Mouse (Mus musculus) C2C12 (cell line): Measurements from ENCODE around the gene Nkx2-4.

ENCODE experiments used
- CEBPB ChIP-seq: IDR thresholded peaks from one replicate; pipeline ENCODE4 v1.6.1; 2011; ENCODE audit warnings: low read depth, mild to moderate bottlenecking, control low read depth, moderate library complexity
- CTCF ChIP-seq: IDR thresholded peaks from one replicate; pipeline ENCODE4 v1.5.1; 2011; ENCODE audit not compliant: control insufficient read depth, insufficient read depth, insufficient read length
- FOSL1 ChIP-seq: IDR thresholded peaks from one replicate; pipeline ENCODE4 v1.8.0; 2011; ENCODE audit warnings: mild to moderate bottlenecking, low read length; ENCODE audit not compliant: poor library complexity, insufficient read depth, severe bottlenecking
- MAX ChIP-seq: IDR thresholded peaks from one replicate; pipeline ENCODE4 v1.6.1; 2011; ENCODE audit warnings: mild to moderate bottlenecking, control low read depth
- MYOD1 ChIP-seq: IDR thresholded peaks from one replicate; pipeline ENCODE4 v1.6.1; 2011; ENCODE audit warnings: low read depth; ENCODE audit not compliant: control insufficient read depth, insufficient read length
- MYOG ChIP-seq: IDR thresholded peaks from one replicate; pipeline ENCODE4 v1.6.1; 2011; ENCODE audit not compliant: control insufficient read depth, insufficient read length; ENCODE audit errors: extremely low read depth
- USF1 ChIP-seq: IDR thresholded peaks from one replicate; pipeline ENCODE4 v1.6.1; 2011; ENCODE audit warnings: low read depth, mild to moderate bottlenecking, control low read depth, moderate library complexity

DNA sequence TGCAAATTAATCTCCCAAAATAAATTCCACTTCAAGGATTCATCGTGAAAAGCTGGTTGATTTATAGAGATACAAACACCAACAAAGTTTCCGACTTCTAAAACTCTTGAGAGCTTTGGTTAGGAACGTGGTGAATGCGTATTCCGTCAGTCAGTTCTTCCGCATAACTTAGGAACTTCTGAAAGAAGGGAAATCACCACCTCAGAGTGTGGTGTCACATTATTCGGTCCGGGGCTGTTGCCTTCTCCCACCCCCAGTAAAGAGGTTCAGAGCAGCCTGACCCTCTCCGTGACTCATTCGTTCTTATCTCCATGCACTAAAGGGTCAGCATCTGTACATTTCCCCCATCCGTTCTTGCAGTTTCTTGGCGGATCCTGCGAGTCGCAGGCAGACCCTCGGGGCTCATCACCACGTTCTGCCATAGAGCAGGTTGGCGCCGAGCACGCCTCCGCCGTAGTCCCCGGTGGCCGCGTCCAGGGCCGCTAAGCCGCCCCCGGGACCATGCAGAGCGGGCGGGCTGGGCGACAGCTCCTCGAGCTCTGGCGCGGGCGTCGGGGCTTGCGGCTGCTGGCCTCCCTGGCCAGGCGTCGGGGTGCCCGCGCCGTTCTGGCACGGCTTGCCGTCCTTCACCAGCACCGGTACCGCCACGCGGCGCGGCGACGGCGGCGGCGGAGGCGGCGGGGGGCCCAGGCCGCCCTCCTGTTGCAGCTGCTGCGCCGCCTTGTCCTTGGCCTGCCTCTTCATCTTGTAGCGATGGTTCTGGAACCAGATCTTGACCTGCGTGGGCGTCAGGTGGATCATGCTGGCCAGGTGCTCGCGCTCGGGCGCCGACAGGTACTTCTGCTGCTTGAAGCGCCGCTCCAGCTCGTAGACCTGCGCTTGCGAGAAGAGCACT, 1.5 kb downstream of the Nkx2-4 start:
- TF ChIP-seq CTCF (no peak), USF1 (no peak), FOSL1 (no peak), MAX (no peak), MYOD1 (no peak), MYOG (no peak), CEBPB (no peak)
